Mouse (Mus musculus) lung, adult 2 months (tissue): ENCODE measurements around the gene Gm20388. TPM values are rescaled to one million over a fixed set of nuclear protein-coding genes. Genes with fewer than 3 reads are reported as not detected.
A peak's percentile ranks its signal among the peaks of the same experiment; 100 is the strongest.

Source experiments
- DNase-seq: peaks from one replicate; pipeline ENCODE4 v3.0.0; 2022
- H3K4me1 ChIP-seq: fragments of 200-500 bp; 2 replicates; pipeline ENCODE4 v1.6.1; 2011; ENCODE audit warnings: low read length; ENCODE audit not compliant: control insufficient read depth, insufficient read depth
- H3K4me3 ChIP-seq: fragments of 200-500 bp; replicated peaks from 2 replicates; pipeline ENCODE3; 2011; ENCODE audit warnings: low read depth, mild to moderate bottlenecking, control low read depth, low read length; ENCODE audit errors: extremely low read depth
- CTCF ChIP-seq: fragments of 200-500 bp; IDR thresholded peaks from 2 replicates; pipeline ENCODE4 v1.5.1; 2011; ENCODE audit warnings: mild to moderate bottlenecking, low read length, control low read depth; ENCODE audit not compliant: insufficient read depth
- POLR2A ChIP-seq: fragments of 200-500 bp; IDR thresholded peaks from 2 replicates; pipeline ENCODE4 v1.6.1; 2011; ENCODE audit warnings: low read depth, mild to moderate bottlenecking, control low read depth, low read length, borderline replicate concordance; ENCODE audit errors: extremely low read depth
- WGBS: fragments of 180-500 bp; shearing (Covaris S2); methylation state at CpG from one replicate; pipeline ENCODE4 v1.1.7; 2018; 5-methylcytosine and 5-hydroxymethylcytosine counted together
- polyA plus RNA-seq: library from polyadenylated mRNA; depleted of rRNA; stranded (reverse); fragments of >200 nt; gene quantifications from 2 replicates; pipeline ENCODE4 v1.2.3, GENCODE M21; 2012

Gene Gm20388
- polyA plus RNA-seq, 1 experiment: 67.8 TPM

DNA sequence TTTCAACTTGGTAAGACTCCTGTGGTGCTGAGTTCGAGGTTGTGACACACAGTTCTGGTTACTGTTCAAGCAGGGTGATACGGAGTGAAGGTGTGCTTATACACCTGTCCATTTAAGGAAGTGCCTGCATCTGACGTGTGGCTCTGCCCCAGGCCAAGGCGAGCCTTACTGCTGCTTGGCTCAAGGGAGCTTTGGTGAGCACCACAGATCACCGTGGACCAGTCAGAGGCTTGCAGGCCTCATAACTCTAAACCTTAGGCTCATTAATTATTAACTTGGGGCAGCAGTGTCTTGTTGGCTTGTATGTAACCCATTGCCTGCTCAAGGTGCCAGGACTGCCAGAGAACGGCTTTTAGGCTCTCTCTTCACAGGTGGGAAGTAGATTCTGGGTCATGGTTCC lies 4338.0 kb downstream of the Gm20388 start:
- TF ChIP-seq CTCF (no peak), POLR2A (no peak)
- whole genome bisulfite sequencing: 85% methylated on average over 6 of the region's 6 CpGs
- Histone ChIP-seq H3K4me1 (peaks cover 21% of the 10 kb centered on the region), H3K4me3 (no peak overlapping the region)
- DNase-seq: no peak

DNA sequence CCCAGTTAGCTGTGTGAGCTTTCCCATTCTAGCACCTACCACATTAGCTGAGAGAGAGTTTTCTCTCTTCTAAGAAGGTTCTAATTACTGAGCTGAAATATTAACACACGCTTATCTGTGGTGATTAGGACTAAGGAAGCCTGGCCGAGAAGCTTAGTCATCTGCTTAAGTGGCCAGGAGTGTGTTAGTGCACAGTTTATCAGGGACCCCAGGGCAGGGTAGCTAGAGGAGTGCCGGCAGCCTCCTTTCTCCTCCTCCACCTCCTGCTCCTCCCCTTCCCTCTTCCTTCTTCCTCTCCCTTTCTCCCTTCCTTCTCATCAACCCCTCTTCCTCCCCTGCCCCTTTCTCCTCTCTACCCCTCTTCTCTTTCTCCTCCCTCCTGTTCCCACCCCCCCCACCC lies 4339.6 kb downstream of the Gm20388 start:
- WGBS: 55% methylated on average over 3 of the region's 3 CpGs
- DNase-seq: no peak
- no peak overlapping the region for H3K4me3 ChIP-seq
- peaks cover 21% of the 10 kb centered on the region for H3K4me1 ChIP-seq
- TF ChIP-seq CTCF (no peak), POLR2A (no peak)

DNA sequence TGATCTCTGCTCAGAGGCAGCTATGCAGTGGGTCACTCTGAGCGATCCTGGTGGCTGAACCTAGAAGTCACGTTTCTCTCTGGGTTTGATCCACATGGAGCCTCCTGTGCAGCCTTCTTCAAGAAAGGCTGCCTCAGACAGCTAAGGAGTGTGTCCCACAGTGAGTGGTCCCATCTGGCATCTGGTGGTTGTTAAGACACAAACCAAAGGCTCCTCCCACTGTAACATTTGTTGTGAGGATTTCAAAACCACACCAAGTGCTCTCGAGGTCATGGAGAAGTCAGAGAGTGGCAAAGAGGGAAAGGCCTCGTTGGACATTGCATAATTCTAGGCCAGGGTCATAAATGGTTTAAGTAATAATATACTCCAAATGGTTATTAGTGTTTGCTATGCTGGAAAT lies 4340.1 kb downstream of the Gm20388 start:
- 40% methylated on average over 4 of the region's 4 CpGs for WGBS
- DNase-seq: peak; percentile 54
- peaks cover 21% of the 10 kb centered on the region for H3K4me1 ChIP-seq
- TF ChIP-seq POLR2A: peak; percentile 48; the same call in 1 of the 2 replicates
- no peak for TF ChIP-seq CTCF
- H3K4me3 ChIP-seq: no peak overlapping the region

DNA sequence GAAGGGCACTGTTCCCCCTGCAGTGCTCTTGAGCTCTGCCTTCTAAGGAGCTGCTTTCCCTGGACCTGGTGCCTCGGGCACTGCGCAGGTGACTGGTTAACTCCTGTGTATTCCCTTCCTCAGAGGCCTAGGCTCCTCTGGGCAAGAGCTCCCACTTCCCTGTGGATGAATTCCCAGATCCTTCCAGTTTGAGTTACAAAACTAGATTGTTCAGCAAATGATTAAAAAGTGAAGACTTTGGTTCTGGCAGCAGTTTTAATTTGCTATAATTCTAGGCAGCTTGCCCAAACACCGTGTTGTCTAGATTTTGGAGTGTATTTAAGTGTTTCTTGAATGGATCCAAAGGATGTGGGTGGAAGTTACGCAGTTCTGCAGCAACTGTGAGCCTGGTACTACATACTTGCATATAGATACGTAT lies 4341.9 kb downstream of the Gm20388 start:
- peaks cover 23% of the 10 kb centered on the region for H3K4me1 ChIP-seq
- DNase-seq: peak; percentile 42
- TF ChIP-seq CTCF (no peak), POLR2A (no peak)
- WGBS: 62% methylated on average over 5 of the region's 5 CpGs
- H3K4me3 ChIP-seq: no peak overlapping the region

DNA sequence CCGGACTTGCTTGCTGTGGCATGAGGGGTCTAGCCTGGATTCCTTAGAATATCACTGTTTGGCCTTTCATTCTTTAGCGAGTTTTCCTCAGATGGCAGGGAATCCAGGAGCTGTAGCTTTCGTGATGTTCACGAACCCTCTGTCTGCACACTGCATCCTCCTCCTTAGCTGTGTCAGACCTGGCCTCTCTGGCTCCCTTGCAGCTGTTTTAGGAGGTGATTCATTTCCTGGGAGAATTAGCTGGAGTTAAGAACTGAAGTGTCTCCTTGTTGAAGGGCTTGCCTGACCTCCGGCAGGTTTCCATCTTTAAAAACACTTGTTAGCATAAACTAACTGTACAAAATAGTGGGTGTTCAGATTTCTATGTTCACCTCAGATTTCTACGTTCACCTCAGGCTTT lies 4343.3 kb downstream of the Gm20388 start:
- DNase-seq: no peak
- Histone ChIP-seq H3K4me3 (no peak overlapping the region), H3K4me1 (peaks cover 25% of the 10 kb centered on the region)
- WGBS: 71% methylated on average over 6 of the region's 6 CpGs
- TF ChIP-seq CTCF (no peak), POLR2A (no peak)

DNA sequence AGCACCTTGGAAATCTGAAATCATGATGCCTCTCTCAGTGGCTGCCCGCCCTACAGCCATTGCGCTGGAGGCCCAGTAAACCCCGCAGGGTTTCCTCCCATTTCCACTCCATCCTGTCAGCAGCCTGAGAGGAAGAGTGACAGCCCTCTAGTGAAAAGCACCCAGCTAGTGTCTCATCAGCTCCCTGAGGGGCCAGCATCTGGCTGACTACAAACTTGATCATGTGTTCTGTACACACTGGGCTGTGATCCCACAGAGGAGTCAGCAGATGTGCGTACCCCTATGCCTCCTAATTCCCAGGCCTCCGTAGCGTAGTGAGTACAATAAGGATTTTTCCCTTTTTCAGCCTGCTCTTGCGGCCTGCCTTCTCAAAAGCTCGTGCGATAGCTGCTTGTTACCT lies 4346.2 kb downstream of the Gm20388 start:
- TF ChIP-seq CTCF: no peak
- no peak for TF ChIP-seq POLR2A
- Histone ChIP-seq H3K4me3 (no peak overlapping the region), H3K4me1 (peaks cover 22% of the 10 kb centered on the region)
- DNase-seq: no peak
- 65% methylated on average over 9 of the region's 9 CpGs for WGBS

DNA sequence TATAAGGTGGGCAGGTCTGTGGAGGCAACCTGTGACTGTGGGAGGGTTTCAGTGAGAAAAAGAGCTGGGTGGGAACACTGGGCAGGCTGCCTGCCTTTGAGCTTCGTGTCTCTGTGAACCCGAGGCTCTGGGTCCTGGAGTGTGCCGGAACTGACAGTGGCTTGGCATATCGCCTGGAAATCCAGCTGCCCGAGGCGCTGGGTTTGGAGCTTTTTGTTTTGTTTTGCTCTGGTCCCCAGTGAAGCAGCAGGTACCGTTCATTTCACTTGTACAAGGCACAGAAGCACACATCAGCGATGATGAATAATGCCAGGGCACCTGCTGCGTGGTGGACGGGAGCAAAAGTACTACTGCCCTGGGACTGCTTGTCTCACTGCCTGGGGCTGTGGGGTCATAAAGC lies 4346.7 kb downstream of the Gm20388 start:
- H3K4me1 ChIP-seq: peaks cover 21% of the 10 kb centered on the region
- DNase-seq: peak; percentile 57

DNA sequence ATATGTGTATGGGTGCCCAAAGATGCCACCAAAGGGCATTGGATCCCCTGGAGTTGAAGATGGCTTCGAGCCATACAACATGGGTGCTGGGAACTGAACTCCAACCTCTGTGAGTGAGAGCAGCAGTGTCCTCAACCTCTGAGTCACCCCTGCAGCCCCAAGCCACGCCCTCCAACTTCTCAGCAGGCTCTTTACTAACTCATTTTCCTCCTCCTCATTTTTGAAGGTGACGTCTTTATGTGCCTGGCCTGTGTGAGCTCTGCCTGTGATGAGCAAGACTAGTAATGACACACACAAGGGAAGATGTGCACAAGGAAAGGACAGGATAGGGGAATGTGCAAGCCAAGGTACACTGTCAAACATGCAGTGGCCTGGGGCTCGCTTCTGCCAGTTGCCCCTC lies 4348.5 kb downstream of the Gm20388 start:
- Histone ChIP-seq H3K4me1 (peaks cover 21% of the 10 kb centered on the region), H3K4me3 (no peak overlapping the region)
- DNase-seq: no peak
- WGBS: 88% methylated on average over 4 of the region's 4 CpGs
- no peak for TF ChIP-seq POLR2A
- no peak for TF ChIP-seq CTCF

More for the DNA sequence above, 4346.7 kb downstream of the Gm20388 start:
- H3K4me3 ChIP-seq: no peak overlapping the region
- TF ChIP-seq POLR2A (no peak), CTCF (no peak)
- WGBS: 26% methylated on average over 10 of the region's 10 CpGs

DNA sequence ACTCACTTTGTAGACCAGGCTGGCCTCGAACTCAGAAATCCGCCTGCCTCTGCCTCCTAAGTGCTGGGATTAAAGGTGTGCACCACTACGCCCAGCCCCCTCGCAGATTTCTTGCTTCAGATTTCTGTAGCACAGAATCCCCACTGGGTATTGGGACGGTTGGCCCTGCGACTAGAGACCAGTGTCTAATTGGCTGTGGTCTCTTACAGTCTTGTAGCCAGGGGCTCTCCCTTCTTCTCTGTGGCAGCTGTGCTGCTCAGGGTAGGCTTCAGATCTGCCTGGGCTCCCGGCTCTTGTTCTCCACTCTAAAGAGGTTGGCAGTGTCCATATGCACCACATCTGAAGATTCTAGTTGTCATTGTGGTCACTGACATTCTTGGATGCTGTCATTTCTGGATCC lies 4349.3 kb downstream of the Gm20388 start:
- H3K4me3 ChIP-seq: no peak overlapping the region
- WGBS: 82% methylated on average over 7 of the region's 7 CpGs
- H3K4me1 ChIP-seq: peaks cover 29% of the 10 kb centered on the region

DNA sequence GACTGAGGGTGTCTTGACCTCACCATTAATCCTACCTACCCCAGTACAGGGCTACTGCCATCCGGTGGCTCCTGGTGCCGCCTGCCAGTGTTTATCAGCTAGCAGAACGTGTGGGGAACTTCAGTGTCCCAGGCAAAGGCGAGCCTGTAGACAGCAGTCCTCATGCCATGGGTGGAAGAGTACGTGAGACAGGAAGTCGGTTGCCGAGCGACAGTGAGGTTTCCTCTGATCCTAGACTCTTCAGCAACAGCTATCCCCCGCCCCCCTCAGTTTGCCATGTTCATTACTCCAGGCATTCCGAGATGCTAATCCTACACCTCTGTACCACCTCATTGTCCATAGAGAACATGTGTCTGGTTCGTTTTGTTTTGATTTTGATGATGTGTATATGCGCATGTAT lies 4349.7 kb downstream of the Gm20388 start:
- H3K4me3 ChIP-seq: no peak overlapping the region

More for the DNA sequence above, 4349.3 kb downstream of the Gm20388 start:
- TF ChIP-seq POLR2A: no peak
- no peak for TF ChIP-seq CTCF
- no peak for DNase-seq

More for the DNA sequence above, 4349.7 kb downstream of the Gm20388 start:
- H3K4me1 ChIP-seq: peaks cover 32% of the 10 kb centered on the region
- DNase-seq: no peak
- TF ChIP-seq CTCF (no peak), POLR2A (no peak)
- 41% methylated on average over 12 of the region's 12 CpGs for WGBS
